Mouse (Mus musculus) midbrain, postnatal 0 days (tissue): ENCODE measurements around the gene Rasd2. TPM values are rescaled to one million over a fixed set of nuclear protein-coding genes. Genes with fewer than 3 reads are reported as not detected.

Source experiments
- ATAC-seq: fragments of 200-750 bp; cut with Nextera tagmentation; 2 replicates; pipeline ENCODE4 v1.8.0; 2017; ENCODE audit warnings: moderate number of reproducible peaks, mild to moderate bottlenecking, moderate TSS enrichment, moderate library complexity; ENCODE audit not compliant: low FRiP score
- DNase-seq: peaks from one replicate; pipeline ENCODE4 v3.0.0-alpha.2; 2015; ENCODE audit warnings: low spot score
- H3K27ac ChIP-seq: fragments of 300-500 bp; sonication (generic); 2 replicates; pipeline ENCODE4 v1.5.1; 2014; ENCODE audit warnings: low read depth, mild to moderate bottlenecking, low read length, mixed read lengths
- H3K27me3 ChIP-seq: fragments of 300-500 bp; sonication (generic); 2 replicates; pipeline ENCODE4 v1.6.1; 2014; ENCODE audit warnings: low read length, control low read depth, mixed read lengths; ENCODE audit not compliant: insufficient read depth
- H3K36me3 ChIP-seq: fragments of 300-500 bp; sonication (generic); 2 replicates; pipeline ENCODE4 v1.6.1; 2014; ENCODE audit warnings: low read length, control low read depth, mixed read lengths; ENCODE audit not compliant: insufficient read depth
- H3K4me1 ChIP-seq: fragments of 300-500 bp; sonication (generic); 2 replicates; pipeline ENCODE4 v1.6.1; 2014; ENCODE audit warnings: mild to moderate bottlenecking, control low read depth, antibody characterized with exemption, low read length, mixed read lengths; ENCODE audit not compliant: insufficient read depth
- H3K4me2 ChIP-seq: fragments of 300-500 bp; sonication (generic); 2 replicates; pipeline ENCODE4 v1.6.1; 2014; ENCODE audit warnings: low read depth, mild to moderate bottlenecking, low read length, mixed read lengths; ENCODE audit not compliant: poor library complexity, severe bottlenecking
- H3K4me3 ChIP-seq: fragments of 300-500 bp; sonication (generic); 2 replicates; pipeline ENCODE4 v1.5.1; 2014; ENCODE audit warnings: low read depth, mild to moderate bottlenecking, low read length, moderate library complexity
- H3K9ac ChIP-seq: fragments of 300-500 bp; sonication (generic); replicated peaks from 2 replicates; pipeline ENCODE4 v1.6.1; 2014; ENCODE audit warnings: mild to moderate bottlenecking, low read length, moderate library complexity, mixed read lengths; ENCODE audit not compliant: poor library complexity, severe bottlenecking
- H3K9me3 ChIP-seq: fragments of 300-500 bp; sonication (generic); 2 replicates; pipeline ENCODE4 v1.6.1; 2016; ENCODE audit warnings: low read length, control low read depth
- CTCF ChIP-seq: IDR thresholded peaks from 2 replicates; pipeline ENCODE4 v1.5.1; 2016; ENCODE audit warnings: antibody characterized with exemption, mild to moderate bottlenecking
- WGBS: fragments of 180-500 bp; shearing (Covaris S2); extraction: QIAGEN DNeasy Blood & Tissue Kit; methylation state at CpG from one replicate; pipeline ENCODE4 v1.1.7; 2014; 5-methylcytosine and 5-hydroxymethylcytosine counted together
- polyA plus RNA-seq: library from polyadenylated mRNA; unstranded; fragments of >200 nt; fragmentation: Nextera tagmentation; extraction: Ambion mirVana; gene quantifications from 2 replicates; pipeline ENCODE4 v1.2.1, GENCODE M21; 2015
- total RNA-seq: library from RNA; depleted of rRNA; stranded (reverse); fragments of >200 nt; gene quantifications from 2 replicates; pipeline ENCODE4 v1.2.3, GENCODE M21; 2014

Rasd2 gene
- total and polyA plus RNA-seq, 2 experiments from 2014 or later = 5.5 to 14.4 TPM

DNA sequence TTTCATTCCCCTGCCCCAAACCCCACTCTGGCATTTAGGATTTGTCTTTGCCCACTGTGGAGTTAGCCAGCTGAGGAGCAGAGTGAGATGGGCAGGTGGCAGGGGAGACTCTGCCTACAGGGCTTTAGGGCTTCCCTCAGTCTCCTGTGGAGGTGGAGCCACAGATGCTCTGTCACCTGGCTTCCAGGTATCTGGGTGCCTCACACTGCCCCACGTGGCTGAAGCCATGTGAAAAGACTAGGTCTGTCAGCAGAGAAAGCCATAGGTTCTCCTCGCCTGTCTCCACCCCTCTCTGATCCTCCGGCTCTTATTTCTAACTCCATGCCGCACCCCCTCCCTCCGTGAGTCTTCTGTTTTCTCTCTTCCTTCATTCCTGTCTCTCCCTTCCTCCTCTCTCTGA, 2.2 kb downstream of the Rasd2 start:
- Histone ChIP-seq H3K27me3 (peaks cover 20% of the 10 kb centered on the region), H3K4me2 (0 out of 2 replicates have a peak overlapping the region, but pooled peaks have one; percentile 5), H3K4me1 (peaks cover 4% of the 10 kb centered on the region; the same call in 1 of the 2 replicates), H3K9me3 (no peaks in the 10 kb centered on the region), H3K27ac (no peak overlapping the region), H3K36me3 (no peaks in the 10 kb centered on the region), H3K9ac (no peak overlapping the region), H3K4me3 (no peak overlapping the region)
- ATAC-seq = no peak
- TF ChIP-seq CTCF = no peak
- DNase-seq = no peak
- 14% methylated on average over 5 of the region's 5 CpGs for WGBS

DNA sequence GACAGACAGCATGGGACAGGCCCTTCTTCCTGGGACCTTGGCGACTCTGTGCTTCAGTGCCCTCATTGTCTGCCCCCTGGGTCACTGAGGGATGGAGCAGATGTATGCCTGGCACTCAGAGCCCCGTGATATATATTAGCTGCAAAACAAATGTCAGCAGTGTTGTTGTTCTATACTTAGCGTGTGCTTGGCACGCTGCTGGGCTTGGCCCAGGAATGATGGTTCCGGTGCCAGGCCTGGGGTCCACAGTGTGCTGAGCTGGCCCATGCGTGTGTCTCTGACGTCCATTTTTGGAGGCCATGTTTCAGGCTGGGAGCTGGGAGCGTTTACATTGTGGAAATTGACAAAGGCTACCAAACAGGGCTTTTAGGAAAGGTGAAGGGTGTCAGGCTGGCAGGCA, 3.1 kb downstream of the Rasd2 start:
- no peak for DNase-seq
- ATAC-seq = no peak
- peaks cover 4% of the 10 kb centered on the region; the same call in 1 of the 2 replicates for H3K4me1 ChIP-seq
- H3K9me3 ChIP-seq = no peaks in the 10 kb centered on the region
- H3K4me3 ChIP-seq = no peak overlapping the region
- WGBS = 81% methylated on average over 8 of the region's 8 CpGs
- H3K9ac ChIP-seq = no peak overlapping the region
- peak overlapping the region; percentile 5; the same call in 1 of the 2 replicates for H3K4me2 ChIP-seq
- no peaks in the 10 kb centered on the region for H3K36me3 ChIP-seq
- TF ChIP-seq CTCF = no peak
- H3K27ac ChIP-seq = no peak overlapping the region
- peaks cover 20% of the 10 kb centered on the region for H3K27me3 ChIP-seq

DNA sequence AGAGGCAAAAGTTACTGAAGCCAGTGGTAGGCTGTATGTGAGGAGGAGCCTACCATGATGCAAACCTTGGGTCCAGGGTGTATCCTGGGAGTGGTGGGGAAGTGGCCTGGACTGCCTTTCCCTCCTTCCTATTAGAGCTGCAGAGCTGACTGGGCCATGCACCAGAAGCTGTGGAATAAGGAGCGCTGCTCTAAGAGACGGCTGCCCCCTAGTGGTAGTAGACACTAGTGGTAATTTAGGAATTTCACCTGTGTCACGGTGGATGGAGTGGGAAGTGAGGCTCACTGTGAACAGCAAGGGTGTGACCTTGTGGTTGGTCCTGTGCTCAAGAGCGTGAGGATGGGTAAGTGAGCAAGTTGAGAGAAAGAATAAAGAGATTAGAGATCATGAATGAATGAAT, 4.2 kb downstream of the Rasd2 start:
- Histone ChIP-seq H3K27ac (no peak overlapping the region), H3K9me3 (no peaks in the 10 kb centered on the region), H3K4me1 (peaks cover 4% of the 10 kb centered on the region; the same call in 1 of the 2 replicates), H3K4me2 (no peak overlapping the region), H3K27me3 (peaks cover 17% of the 10 kb centered on the region), H3K36me3 (no peaks in the 10 kb centered on the region), H3K4me3 (no peak overlapping the region), H3K9ac (no peak overlapping the region)
- ATAC-seq = peak; percentile 16; the same call in 1 of the 2 replicates
- 17% methylated on average over 4 of the region's 4 CpGs for WGBS
- TF ChIP-seq CTCF = peak; percentile 89
- DNase-seq = peak; percentile 86

DNA sequence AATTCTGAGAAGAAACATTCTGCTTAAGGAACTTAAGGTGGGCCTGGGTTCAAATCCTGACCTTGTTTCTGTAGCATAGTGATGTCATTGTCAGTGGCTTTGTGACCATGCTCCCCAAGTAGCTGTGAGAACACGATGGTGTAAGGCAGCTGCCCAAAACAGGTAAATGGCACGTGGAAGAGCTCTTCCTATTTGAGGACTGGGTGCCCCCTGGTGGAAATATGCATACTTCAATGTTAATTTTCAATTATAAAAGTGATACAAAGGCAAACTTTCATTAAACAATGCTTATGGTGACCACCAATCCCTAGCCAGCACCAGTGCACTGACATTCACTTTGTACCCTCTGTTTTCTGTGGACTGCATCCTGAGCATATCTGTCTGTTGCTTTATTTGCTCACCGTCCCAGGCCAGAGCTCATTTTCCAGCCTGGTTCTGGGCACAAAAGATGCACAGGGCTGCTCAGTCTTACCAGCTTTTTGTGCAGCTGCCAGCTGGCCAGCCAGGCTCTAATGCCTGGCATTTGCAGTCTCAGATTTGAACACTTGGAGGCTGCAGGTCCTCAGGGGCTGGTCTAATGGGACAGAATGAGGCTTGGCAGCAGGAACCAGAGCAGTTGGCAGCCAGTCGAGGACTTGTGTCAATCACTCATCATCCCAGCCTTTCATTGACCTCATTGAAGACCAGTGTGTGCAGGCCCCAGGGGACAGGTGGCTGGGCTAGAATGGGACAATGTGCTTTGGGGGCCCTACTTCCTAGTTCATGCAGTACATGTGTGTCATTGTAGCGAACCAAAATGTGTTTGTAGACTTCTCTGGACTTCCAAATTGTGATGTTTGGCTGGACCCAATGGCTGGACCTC, 6.4 kb downstream of the Rasd2 start:
- Histone ChIP-seq H3K27ac (no peak overlapping the region), H3K36me3 (no peaks in the 10 kb centered on the region), H3K4me1 (no peaks in the 10 kb centered on the region), H3K27me3 (peaks cover 8% of the 10 kb centered on the region), H3K9ac (no peak overlapping the region), H3K4me3 (no peak overlapping the region), H3K4me2 (no peak overlapping the region), H3K9me3 (no peaks in the 10 kb centered on the region)
- DNase-seq (peak; percentile 78), ATAC-seq (peak; percentile 25; the same call in 1 of the 2 replicates)
- WGBS = 45% methylated on average over 5 of the region's 5 CpGs
- TF ChIP-seq CTCF = peak; percentile 70

DNA sequence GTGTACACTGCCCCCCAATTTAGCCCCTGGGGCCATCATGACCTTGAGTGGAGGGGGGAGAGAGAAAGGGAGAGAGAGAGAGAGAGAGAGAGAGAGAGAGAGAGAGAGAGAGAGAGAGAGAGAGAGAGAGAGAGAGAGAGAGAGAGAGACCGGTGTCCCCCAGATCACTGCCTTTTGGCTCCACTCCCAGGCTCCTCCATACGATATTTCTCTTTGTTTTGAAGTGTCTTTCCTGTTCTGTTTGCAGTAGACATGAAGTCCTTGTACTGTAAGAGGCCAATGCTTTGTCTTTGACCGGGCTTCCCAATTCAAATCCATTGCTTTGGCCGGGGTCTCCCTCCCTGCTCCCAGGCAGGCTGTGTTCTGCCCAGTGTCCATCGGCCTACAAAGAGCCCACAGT, 8.9 kb downstream of the Rasd2 start:
- 64% methylated on average over 5 of the region's 5 CpGs for WGBS
- no peak overlapping the region for H3K4me2 ChIP-seq
- no peak for DNase-seq
- H3K4me3 ChIP-seq = no peak overlapping the region
- H3K27me3 ChIP-seq = no peaks in the 10 kb centered on the region
- H3K9ac ChIP-seq = no peak overlapping the region
- H3K27ac ChIP-seq = no peak overlapping the region
- no peaks in the 10 kb centered on the region for H3K4me1 ChIP-seq
- no peaks in the 10 kb centered on the region for H3K9me3 ChIP-seq
- no peak for ATAC-seq
- TF ChIP-seq CTCF = no peak
- no peaks in the 10 kb centered on the region for H3K36me3 ChIP-seq

DNA sequence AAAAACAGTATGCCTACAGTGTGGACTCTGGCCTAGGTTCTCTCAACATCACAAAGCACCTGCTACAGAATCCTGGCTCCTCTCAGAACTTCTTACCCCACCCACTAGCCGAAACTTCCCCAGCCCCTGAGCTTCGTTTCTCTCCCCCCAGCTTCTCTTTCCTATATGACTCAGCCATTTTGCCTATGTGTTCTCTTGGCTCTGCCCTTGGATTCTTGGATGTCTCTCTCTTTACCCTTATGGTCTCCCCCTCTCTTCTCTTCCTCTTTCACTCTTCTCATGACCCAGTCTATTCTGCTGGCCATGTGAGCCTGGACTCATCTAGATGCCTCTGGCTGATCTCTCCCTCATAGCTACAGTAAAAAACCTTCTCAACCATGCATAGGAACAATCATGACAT, 13.0 kb downstream of the Rasd2 start:
- TF ChIP-seq CTCF = no peak
- Histone ChIP-seq H3K9me3 (no peaks in the 10 kb centered on the region), H3K36me3 (no peaks in the 10 kb centered on the region), H3K4me1 (no peaks in the 10 kb centered on the region), H3K9ac (no peak overlapping the region), H3K27me3 (no peaks in the 10 kb centered on the region), H3K27ac (no peak overlapping the region), H3K4me2 (no peak overlapping the region), H3K4me3 (no peak overlapping the region)
- 73% methylated on average over 2 of the region's 2 CpGs for WGBS
- no peak for ATAC-seq
- DNase-seq = no peak
